Mouse (Mus musculus) forebrain, embryonic 16.5 days (tissue): ENCODE data around the gene Gm9945. TPM values are rescaled to one million over a fixed set of nuclear protein-coding genes. Genes with fewer than 3 reads are reported as not detected.

Experiments
- ATAC-seq: fragments of 200-750 bp; cut with Nextera tagmentation; 2 replicates; pipeline ENCODE4 v1.8.0; 2017; ENCODE audit warnings: mild to moderate bottlenecking, moderate library complexity
- H3K27ac ChIP-seq: fragments of 300-500 bp; sonication (generic); 2 replicates; pipeline ENCODE4 v1.5.1; 2014; ENCODE audit warnings: low read length, control low read depth
- H3K27me3 ChIP-seq: fragments of 300-500 bp; sonication (generic); replicated peaks from 2 replicates; pipeline ENCODE4 v1.6.1; 2014; ENCODE audit warnings: low read length; ENCODE audit not compliant: control insufficient read depth, insufficient read depth
- H3K36me3 ChIP-seq: fragments of 300-500 bp; sonication (generic); 2 replicates; pipeline ENCODE4 v1.6.1; 2014; ENCODE audit not compliant: control insufficient read depth, insufficient read depth
- H3K4me1 ChIP-seq: fragments of 300-500 bp; sonication (generic); replicated peaks from 2 replicates; pipeline ENCODE4 v1.6.1; 2014; ENCODE audit warnings: low read length; ENCODE audit not compliant: control insufficient read depth, insufficient read depth
- H3K4me2 ChIP-seq: fragments of 300-500 bp; sonication (generic); 2 replicates; pipeline ENCODE4 v1.6.1; 2014; ENCODE audit warnings: mild to moderate bottlenecking, low read length, control low read depth
- H3K4me3 ChIP-seq: fragments of 300-500 bp; sonication (generic); replicated peaks from 2 replicates; pipeline ENCODE4 v1.5.1; 2014; ENCODE audit warnings: mild to moderate bottlenecking, low read length, control low read depth
- H3K9ac ChIP-seq: fragments of 300-500 bp; sonication (generic); replicated peaks from 2 replicates; pipeline ENCODE4 v1.6.1; 2014; ENCODE audit warnings: low read depth, low read length, control low read depth
- H3K9me3 ChIP-seq: fragments of 300-500 bp; sonication (generic); 2 replicates; pipeline ENCODE4 v1.6.1; 2016; ENCODE audit warnings: low read length; ENCODE audit not compliant: control insufficient read depth
- WGBS: fragments of 180-500 bp; shearing (Covaris S2); extraction: QIAGEN DNeasy Blood & Tissue Kit; methylation state at CpG from one replicate; pipeline ENCODE4 v1.1.7; 2014; 5-methylcytosine and 5-hydroxymethylcytosine counted together
- polyA plus RNA-seq: library from polyadenylated mRNA; unstranded; fragments of >200 nt; fragmentation: Nextera tagmentation; extraction: Ambion mirVana; gene quantifications from 2 replicates; pipeline ENCODE4 v1.2.1, GENCODE M21; 2015

The Gm9945 gene
- polyA plus RNA-seq, 1 experiment from 2014 or later, result not detected

- no peak overlapping the region for H3K9ac ChIP-seq
Observed at GRCm38 (mm10) chr11:53486351-53486750, 6.4 kb downstream of the Gm9945 start.

GRCm38 (mm10) chr11:53486822-53487594 lies 7.0 kb downstream of the Gm9945 start:
- peak overlapping the region; percentile 26; the same call in 1 of the 2 replicates for H3K9ac ChIP-seq
- WGBS, result 17% methylated on average over 27 of the region's 27 CpGs
- peak overlapping the region; percentile 44 for H3K4me2 ChIP-seq
- H3K9me3 ChIP-seq, result no peaks in the 10 kb centered on the region
- H3K27me3 ChIP-seq, result no peaks in the 10 kb centered on the region; the same call in 1 of the 2 replicates
- ATAC-seq, result no peak
- H3K27ac ChIP-seq, result no peak overlapping the region
- peaks cover 4% of the 10 kb centered on the region; the same call in 1 of the 2 replicates for H3K4me1 ChIP-seq
- H3K36me3 ChIP-seq, result no peaks in the 10 kb centered on the region
- H3K4me3 ChIP-seq, result peak overlapping the region; percentile 15; the same call in 1 of the 2 replicates

More at GRCm38 (mm10) chr11:53486351-53486750, 6.4 kb downstream of the Gm9945 start:
- no peaks in the 10 kb centered on the region; the same call in 1 of the 2 replicates for H3K4me1 ChIP-seq
- no peak for ATAC-seq
- peaks cover 2% of the 10 kb centered on the region; the same call in 1 of the 2 replicates for H3K27me3 ChIP-seq
- 78% methylated on average over 3 of the region's 3 CpGs for WGBS
- H3K9me3 ChIP-seq, result no peaks in the 10 kb centered on the region
- no peak overlapping the region for H3K4me2 ChIP-seq
- no peak overlapping the region for H3K27ac ChIP-seq
- H3K36me3 ChIP-seq, result no peaks in the 10 kb centered on the region
- H3K4me3 ChIP-seq, result no peak overlapping the region

- Histone ChIP-seq H3K27me3 (no peaks in the 10 kb centered on the region; the same call in 1 of the 2 replicates), H3K9me3 (no peaks in the 10 kb centered on the region), H3K36me3 (no peaks in the 10 kb centered on the region), H3K4me2 (no peak overlapping the region), H3K4me3 (no peak overlapping the region), H3K9ac (no peak overlapping the region), H3K27ac (no peak overlapping the region), H3K4me1 (peaks cover 4% of the 10 kb centered on the region; the same call in 1 of the 2 replicates)
- no peak for ATAC-seq
- 93% methylated on average over 5 of the region's 5 CpGs for WGBS
Observed at GRCm38 (mm10) chr11:53489007-53489406, 9.0 kb downstream of the Gm9945 start.

DNA sequence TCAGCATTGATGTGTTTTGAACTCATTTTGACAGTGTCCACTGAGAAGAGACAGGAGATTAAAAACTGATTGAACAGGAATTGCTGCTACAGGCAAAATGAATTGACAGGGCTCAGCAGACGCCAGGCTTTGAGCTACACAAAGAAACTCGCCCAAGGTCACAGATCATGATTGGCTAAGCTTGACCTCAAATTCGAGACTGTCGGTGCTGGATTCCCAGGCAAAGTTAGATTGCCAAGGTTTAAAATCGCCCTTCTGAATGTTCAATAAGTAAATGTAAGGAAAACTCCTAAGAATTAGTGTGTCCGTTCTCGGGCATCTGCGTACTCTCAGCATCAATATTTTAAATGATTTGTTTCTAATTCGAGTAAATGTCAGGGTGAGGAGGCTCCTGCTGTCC lies 9.5 kb downstream of the Gm9945 start:
- no peaks in the 10 kb centered on the region; the same call in 1 of the 2 replicates for H3K27me3 ChIP-seq
- peaks cover 4% of the 10 kb centered on the region; the same call in 1 of the 2 replicates for H3K4me1 ChIP-seq
- H3K27ac ChIP-seq, result no peak overlapping the region
- H3K36me3 ChIP-seq, result no peaks in the 10 kb centered on the region
- H3K4me2 ChIP-seq, result no peak overlapping the region
- ATAC-seq, result no peak
- H3K9ac ChIP-seq, result no peak overlapping the region
- H3K4me3 ChIP-seq, result no peak overlapping the region
- 61% methylated on average over 9 of the region's 9 CpGs for WGBS
- H3K9me3 ChIP-seq, result no peaks in the 10 kb centered on the region

DNA sequence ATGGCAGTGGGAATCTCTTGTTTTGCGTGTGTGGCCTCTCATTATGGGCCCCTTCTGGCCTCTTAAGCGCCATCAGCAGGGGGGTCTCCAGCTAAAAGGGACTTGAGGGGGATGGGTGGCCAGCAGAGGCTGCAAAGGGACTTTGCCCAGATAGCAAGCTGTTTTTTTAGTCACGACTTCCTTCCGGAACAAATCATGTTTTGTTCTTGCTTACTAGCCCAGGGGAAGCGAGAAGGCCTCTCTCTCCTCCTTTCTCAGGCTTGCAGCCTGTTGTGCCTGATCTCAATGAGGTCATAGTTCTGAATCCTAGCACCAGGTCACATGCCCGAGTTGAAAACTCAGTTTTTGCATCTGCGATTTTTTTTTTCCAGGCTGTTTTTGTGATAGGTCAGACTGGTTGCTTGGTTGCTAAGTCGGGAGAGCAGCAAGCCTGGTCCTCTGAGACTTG lies 12.0 kb downstream of the Gm9945 start:
- Histone ChIP-seq H3K27me3 (no peaks in the 10 kb centered on the region), H3K4me1 (peaks cover 9% of the 10 kb centered on the region; the same call in 1 of the 2 replicates), H3K4me3 (no peak overlapping the region), H3K9ac (no peak overlapping the region), H3K9me3 (no peaks in the 10 kb centered on the region), H3K4me2 (no peak overlapping the region), H3K36me3 (no peaks in the 10 kb centered on the region), H3K27ac (no peak overlapping the region)
- ATAC-seq, result peak; percentile 45; the same call in 1 of the 2 replicates
- 2% methylated on average over 8 of the region's 8 CpGs for WGBS

- H3K9ac ChIP-seq, result no peak overlapping the region
- no peaks in the 10 kb centered on the region for H3K27me3 ChIP-seq
- H3K36me3 ChIP-seq, result no peaks in the 10 kb centered on the region
- H3K9me3 ChIP-seq, result no peaks in the 10 kb centered on the region
- H3K4me2 ChIP-seq, result no peak overlapping the region
- WGBS, result 23% methylated on average over 3 of the region's 3 CpGs
- no peak for ATAC-seq
- H3K4me1 ChIP-seq, result peaks cover 11% of the 10 kb centered on the region; the same call in 1 of the 2 replicates
- H3K4me3 ChIP-seq, result no peak overlapping the region
- no peak overlapping the region for H3K27ac ChIP-seq
Observed at GRCm38 (mm10) chr11:53493243-53493955, 13.4 kb downstream of the Gm9945 start.

- no peak overlapping the region for H3K4me2 ChIP-seq
- peaks cover 12% of the 10 kb centered on the region; the same call in 1 of the 2 replicates for H3K4me1 ChIP-seq
- H3K4me3 ChIP-seq, result no peak overlapping the region
- H3K27me3 ChIP-seq, result no peaks in the 10 kb centered on the region
- no peak for ATAC-seq
- no peak overlapping the region for H3K9ac ChIP-seq
- no peaks in the 10 kb centered on the region for H3K9me3 ChIP-seq
- H3K27ac ChIP-seq, result peak overlapping the region; percentile 13; the same call in 1 of the 2 replicates
- H3K36me3 ChIP-seq, result no peaks in the 10 kb centered on the region
- 4% methylated on average over 6 of the region's 6 CpGs for WGBS
Observed at GRCm38 (mm10) chr11:53495417-53495816, 15.5 kb downstream of the Gm9945 start.

DNA sequence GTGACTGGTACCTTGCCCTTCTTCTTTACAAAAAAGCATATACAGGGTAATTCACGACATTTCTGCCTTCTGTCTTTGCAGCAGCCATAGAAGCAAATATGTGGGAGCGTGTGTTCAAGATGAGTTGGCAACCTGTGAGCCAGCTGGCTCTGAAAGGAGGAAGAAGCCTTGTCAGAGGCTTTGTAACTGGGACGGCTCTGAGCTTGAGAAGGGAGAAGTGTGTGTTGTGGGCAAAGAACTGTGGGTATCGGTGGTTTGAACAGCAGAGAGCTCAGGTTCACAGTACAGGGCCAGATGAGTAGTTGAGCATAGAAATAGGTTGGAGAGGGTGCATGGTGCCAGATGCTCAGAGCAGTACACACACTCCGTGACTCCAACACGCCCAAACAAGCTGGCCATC lies 17.0 kb downstream of the Gm9945 start:
- no peak overlapping the region for H3K9ac ChIP-seq
- H3K36me3 ChIP-seq, result no peaks in the 10 kb centered on the region
- peak; percentile 36; the same call in 1 of the 2 replicates for ATAC-seq
- no peak overlapping the region for H3K27ac ChIP-seq
- no peaks in the 10 kb centered on the region for H3K9me3 ChIP-seq
- no peak overlapping the region for H3K4me2 ChIP-seq
- H3K4me1 ChIP-seq, result peaks cover 14% of the 10 kb centered on the region; the same call in 1 of the 2 replicates
- no peaks in the 10 kb centered on the region for H3K27me3 ChIP-seq
- H3K4me3 ChIP-seq, result no peak overlapping the region
- WGBS, result 56% methylated on average over 6 of the region's 6 CpGs

- Histone ChIP-seq H3K27me3 (no peaks in the 10 kb centered on the region), H3K9me3 (no peaks in the 10 kb centered on the region), H3K27ac (no peak overlapping the region), H3K36me3 (no peaks in the 10 kb centered on the region), H3K4me2 (no peak overlapping the region), H3K9ac (no peak overlapping the region), H3K4me1 (peaks cover 17% of the 10 kb centered on the region; the same call in 1 of the 2 replicates), H3K4me3 (no peak overlapping the region)
- ATAC-seq, result no peak
- WGBS, result 6% methylated on average over 11 of the region's 11 CpGs
Observed at GRCm38 (mm10) chr11:53500569-53500968, 20.6 kb downstream of the Gm9945 start.
